Mouse (Mus musculus) megakaryocyte-erythroid progenitor cell, adult 5-6 weeks (primary cell): ENCODE measurements around the gene Ranbp3. TPM values are rescaled to one million over a fixed set of nuclear protein-coding genes. Genes with fewer than 3 reads are reported as not detected.

Experiments used
- ATAC-seq: replicated peaks from 2 replicates; pipeline ENCODE4 v1.8.0; 2016; ENCODE audit warnings: mild to moderate bottlenecking, inconsistent platforms; ENCODE audit not compliant: severe bottlenecking, poor library complexity, low FRiP score, low TSS enrichment
- total RNA-seq, 2 experiments: library from RNA; stranded (forward) in 1 of 2; stranded (reverse) in 1 of 2; fragments of 200-1000, 215-1000 nt in 1 of 2; fragments of >200 nt in 1 of 2; fragmentation: Nextera tagmentation in 1 of 2; gene quantifications; 2 replicates each; pipeline ENCODE4 v1.2.3; 2014 to 2017

Gene Ranbp3
- total RNA-seq, 2 experiments from 2014 or later = 58.1 to 94.5 TPM

DNA sequence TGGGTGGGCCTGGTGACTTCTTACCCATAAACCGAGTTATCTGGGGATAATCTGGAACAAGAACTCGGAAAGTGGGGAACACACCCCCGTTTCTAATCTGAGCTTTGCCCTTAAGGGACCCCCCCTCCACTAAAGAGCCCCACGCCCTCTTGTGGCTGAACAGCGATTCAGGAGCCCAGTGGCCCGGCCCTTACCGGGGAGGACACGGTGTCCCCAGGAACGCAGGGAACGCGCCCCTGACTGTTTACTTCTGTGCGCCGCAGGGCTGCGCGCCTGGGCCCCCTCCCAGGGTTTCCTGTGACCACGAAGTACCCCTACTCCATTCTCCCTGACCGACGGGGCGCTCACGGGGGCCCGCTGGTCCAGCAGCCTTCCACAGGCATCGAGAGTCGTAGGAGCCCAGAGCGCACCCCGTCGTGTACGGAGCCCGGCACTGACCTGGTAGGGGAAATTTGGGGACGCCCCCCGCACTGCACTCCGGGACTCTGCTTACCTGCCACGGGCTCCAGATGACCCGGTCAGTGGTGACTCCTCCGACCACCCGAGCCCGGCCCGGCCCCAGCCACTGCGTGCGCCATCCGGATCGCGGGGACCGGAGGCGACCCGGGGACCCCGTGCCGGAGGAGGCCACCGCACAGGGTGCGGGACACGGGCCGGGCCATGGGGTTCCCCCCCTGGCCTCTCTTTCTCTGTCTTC, 83.8 kb downstream of the Ranbp3 start:
- no peak for ATAC-seq

DNA sequence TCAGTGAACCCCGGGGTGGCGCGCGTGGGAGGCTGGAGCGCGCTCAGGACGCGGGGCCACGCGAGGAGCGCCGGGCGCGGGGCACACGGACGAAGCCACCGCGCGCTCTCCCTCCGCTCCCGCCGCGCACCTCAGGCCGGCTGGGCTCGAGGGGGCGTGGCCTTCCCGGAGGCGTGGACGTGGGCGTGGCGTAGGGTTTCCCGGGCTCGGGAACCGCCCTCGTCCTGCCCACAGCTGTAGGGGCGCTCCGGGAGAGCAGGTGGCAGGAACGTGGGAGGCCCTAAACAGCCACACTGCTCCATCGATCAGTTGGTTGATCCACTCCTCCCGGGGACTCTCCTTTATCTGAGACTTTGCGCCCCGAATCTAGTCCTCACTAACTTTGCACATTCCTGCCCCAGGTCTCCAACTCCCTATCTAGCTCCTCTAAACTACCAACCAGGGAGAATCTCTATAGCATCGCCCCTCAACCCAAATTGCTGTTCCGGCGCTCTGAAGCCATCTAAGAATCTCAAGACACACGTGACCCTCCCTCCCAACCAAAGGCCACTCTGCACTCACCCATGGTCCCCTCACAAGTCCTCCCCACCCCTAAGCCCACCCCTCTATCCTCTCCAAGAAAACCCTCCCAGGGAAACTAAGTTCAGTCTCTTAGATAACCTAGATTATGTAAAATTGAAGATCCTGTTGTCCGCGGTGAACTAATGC, 84.5 kb downstream of the Ranbp3 start, which contains the start of gene Nrtn:
Gene Nrtn, minus strand, starts transcription at position 115 of the 708 bp plus-strand sequence.
- ATAC-seq = peak; percentile 41

GRCm38 (mm10) chr17:56758132-56758531, 85.0 kb downstream of the Ranbp3 start:
- ATAC-seq = peak; percentile 5; the same call in 1 of the 2 replicates

DNA sequence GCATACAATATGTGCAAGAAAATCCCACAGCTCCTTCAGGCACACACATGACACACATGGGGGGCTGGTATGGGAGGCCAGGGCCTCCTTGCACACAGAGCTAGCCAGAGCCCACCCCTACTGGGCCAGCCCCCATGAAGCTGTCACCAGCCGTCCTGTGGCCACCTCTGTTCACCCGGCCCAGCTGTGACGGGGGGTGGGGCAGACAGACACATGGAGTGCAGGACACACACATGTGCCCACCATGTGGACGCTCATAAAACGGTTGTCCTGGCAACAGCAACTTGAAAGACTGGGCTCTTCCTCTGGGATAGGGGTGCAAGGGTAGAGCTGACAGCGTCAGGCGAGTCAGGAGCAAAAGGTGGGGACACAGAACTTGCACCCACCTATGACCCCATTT, 86.2 kb downstream of the Ranbp3 start:
- ATAC-seq = no peak

DNA sequence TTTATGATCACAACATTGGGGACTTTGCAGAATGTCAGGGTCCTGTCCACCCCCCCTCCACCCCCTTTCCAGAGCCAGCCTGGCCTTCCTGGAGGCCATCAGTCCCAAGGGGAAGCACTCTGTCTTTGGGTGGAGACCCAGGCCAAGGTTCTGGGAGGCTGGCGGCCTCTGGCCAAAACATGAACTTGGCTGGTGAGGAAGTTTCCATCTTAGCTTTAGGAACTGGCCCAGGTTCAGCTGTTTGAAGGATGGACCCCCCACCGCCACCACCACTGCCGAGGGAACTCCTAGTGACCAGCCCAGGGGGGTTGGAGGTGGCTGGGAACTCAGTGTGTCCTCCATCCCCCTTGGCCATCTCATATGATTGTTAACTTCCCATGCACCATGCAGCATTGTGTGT, 88.0 kb downstream of the Ranbp3 start:
- ATAC-seq = no peak

Other genes starting within 250 kb of the Ranbp3 start
- 55.7 and 65.0 TPM in 2 replicates for gene Ptprs, start 196.8 kb upstream of the Ranbp3 start, total RNA-seq (2014; fragmentation: Nextera tagmentation)
- 36.6 and 48.3 TPM in 2 replicates for gene Ptprs, start 196.8 kb upstream of the Ranbp3 start, total RNA-seq (2017)
- gene Znrf4, start 160.9 kb upstream of the Ranbp3 start, total RNA-seq (2014; fragmentation: Nextera tagmentation) = not detected in 2 replicates
- gene Znrf4, start 160.9 kb upstream of the Ranbp3 start, total RNA-seq (2017) = not detected in 2 replicates
- gene Gm20219, start 118.9 kb upstream of the Ranbp3 start, total RNA-seq (2014; fragmentation: Nextera tagmentation) = 2.8 TPM in 1 of 2 replicates, not detected in the other
- not detected in 2 replicates for gene Gm20219, start 118.9 kb upstream of the Ranbp3 start, total RNA-seq (2017)
- 158 and 166 TPM in 2 replicates for gene Safb2, start 88.7 kb upstream of the Ranbp3 start, total RNA-seq (2014; fragmentation: Nextera tagmentation)
- 108 and 115 TPM in 2 replicates for gene Safb2, start 88.7 kb upstream of the Ranbp3 start, total RNA-seq (2017)
- 122 and 171 TPM in 2 replicates for gene Safb, start 88.5 kb upstream of the Ranbp3 start, total RNA-seq (2014; fragmentation: Nextera tagmentation)
- 92.4 and 103 TPM in 2 replicates for gene Safb, start 88.5 kb upstream of the Ranbp3 start, total RNA-seq (2017)
- 126 and 171 TPM in 2 replicates for gene 2410015M20Rik, start 63.5 kb upstream of the Ranbp3 start, total RNA-seq (2014; fragmentation: Nextera tagmentation)
- 82.9 and 126 TPM in 2 replicates for gene 2410015M20Rik, start 63.5 kb upstream of the Ranbp3 start, total RNA-seq (2017)
- 2,912 and 4,512 TPM in 2 replicates for gene Rpl36, start 59.9 kb upstream of the Ranbp3 start, total RNA-seq (2014; fragmentation: Nextera tagmentation)
- 2,001 and 2,083 TPM in 2 replicates for gene Rpl36, start 59.9 kb upstream of the Ranbp3 start, total RNA-seq (2017)
- gene Lonp1, start 46.4 kb upstream of the Ranbp3 start, total RNA-seq (2014; fragmentation: Nextera tagmentation) = 59.8 and 63.2 TPM in 2 replicates
- 76.5 and 108 TPM in 2 replicates for gene Lonp1, start 46.4 kb upstream of the Ranbp3 start, total RNA-seq (2017)
- not detected in 2 replicates for gene Catsperd, start 45.2 kb upstream of the Ranbp3 start, total RNA-seq (2014; fragmentation: Nextera tagmentation)
- gene Catsperd, start 45.2 kb upstream of the Ranbp3 start, total RNA-seq (2017) = 0.38 TPM in 1 of 2 replicates, not detected in the other
- 181 and 226 TPM in 2 replicates for gene Ndufa11, start 44.5 kb downstream of the Ranbp3 start, total RNA-seq (2014; fragmentation: Nextera tagmentation)
- gene Ndufa11, start 44.5 kb downstream of the Ranbp3 start, total RNA-seq (2017) = 75.6 and 167 TPM in 2 replicates
- gene Vmac, start 44.7 kb downstream of the Ranbp3 start, total RNA-seq (2014; fragmentation: Nextera tagmentation) = 4.5 and 5.5 TPM in 2 replicates
- 4.1 and 7.6 TPM in 2 replicates for gene Vmac, start 44.7 kb downstream of the Ranbp3 start, total RNA-seq (2017)
- gene Nrtn, start 84.2 kb downstream of the Ranbp3 start, total RNA-seq (2014; fragmentation: Nextera tagmentation) = not detected in 2 replicates
- gene Nrtn, start 84.2 kb downstream of the Ranbp3 start, total RNA-seq (2017) = not detected in 2 replicates
- 21.6 and 28.6 TPM in 2 replicates for gene Dus3l, start 91.5 kb downstream of the Ranbp3 start, total RNA-seq (2014; fragmentation: Nextera tagmentation)
- 13.9 and 17.9 TPM in 2 replicates for gene Dus3l, start 91.5 kb downstream of the Ranbp3 start, total RNA-seq (2017)
- gene Prr22, start 97.0 kb downstream of the Ranbp3 start, total RNA-seq (2014; fragmentation: Nextera tagmentation) = 5.4 and 6.6 TPM in 2 replicates
- gene Prr22, start 97.0 kb downstream of the Ranbp3 start, total RNA-seq (2017) = 1.3 and 2.3 TPM in 2 replicates
- 23.0 and 29.3 TPM in 2 replicates for gene Rfx2, start 157.7 kb downstream of the Ranbp3 start, total RNA-seq (2014; fragmentation: Nextera tagmentation)
- gene Rfx2, start 157.7 kb downstream of the Ranbp3 start, total RNA-seq (2017) = 4.7 and 10.5 TPM in 2 replicates
- not detected in 2 replicates for gene Acsbg2, start 201.2 kb downstream of the Ranbp3 start, total RNA-seq (2014; fragmentation: Nextera tagmentation)
- gene Acsbg2, start 201.2 kb downstream of the Ranbp3 start, total RNA-seq (2017) = not detected in 2 replicates
- not detected in 2 replicates for gene 1700061G19Rik, start 202.2 kb downstream of the Ranbp3 start, total RNA-seq (2014; fragmentation: Nextera tagmentation)
- gene 1700061G19Rik, start 202.2 kb downstream of the Ranbp3 start, total RNA-seq (2017) = not detected in 2 replicates